Mouse (Mus musculus): Measurements from ENCODE around the gene Ajuba. TPM values are rescaled to one million over a fixed set of nuclear protein-coding genes. Genes with fewer than 3 reads are reported as not detected.
"Not testable (repeated sequence)": the region's sequence is repeated elsewhere in the genome, so short reads cannot be mapped to it uniquely, and the experiment has no call there.

Ajuba gene
- 10 to 100 TPM; 10.2 to 10.7 TPM for total RNA-seq (2021)
- long read RNA-seq, experiment 1, transcript Ajuba-201 (8 exons, 3,397 nt): major isoform, 17 of 18 reads
- long read RNA-seq, experiment 1, partial matches to known transcripts: 0 of 18 reads
- long read RNA-seq, experiment 1, other reads (novel, unspliced or antisense): 1 of 18 reads
- long read RNA-seq, experiment 2, transcript Ajuba-201 (8 exons, 3,397 nt): major isoform, 22 of 24 reads
- long read RNA-seq, experiment 2, partial matches to known transcripts: 0 of 24 reads
- long read RNA-seq, experiment 2, other reads (novel, unspliced or antisense): 2 of 24 reads

DNA sequence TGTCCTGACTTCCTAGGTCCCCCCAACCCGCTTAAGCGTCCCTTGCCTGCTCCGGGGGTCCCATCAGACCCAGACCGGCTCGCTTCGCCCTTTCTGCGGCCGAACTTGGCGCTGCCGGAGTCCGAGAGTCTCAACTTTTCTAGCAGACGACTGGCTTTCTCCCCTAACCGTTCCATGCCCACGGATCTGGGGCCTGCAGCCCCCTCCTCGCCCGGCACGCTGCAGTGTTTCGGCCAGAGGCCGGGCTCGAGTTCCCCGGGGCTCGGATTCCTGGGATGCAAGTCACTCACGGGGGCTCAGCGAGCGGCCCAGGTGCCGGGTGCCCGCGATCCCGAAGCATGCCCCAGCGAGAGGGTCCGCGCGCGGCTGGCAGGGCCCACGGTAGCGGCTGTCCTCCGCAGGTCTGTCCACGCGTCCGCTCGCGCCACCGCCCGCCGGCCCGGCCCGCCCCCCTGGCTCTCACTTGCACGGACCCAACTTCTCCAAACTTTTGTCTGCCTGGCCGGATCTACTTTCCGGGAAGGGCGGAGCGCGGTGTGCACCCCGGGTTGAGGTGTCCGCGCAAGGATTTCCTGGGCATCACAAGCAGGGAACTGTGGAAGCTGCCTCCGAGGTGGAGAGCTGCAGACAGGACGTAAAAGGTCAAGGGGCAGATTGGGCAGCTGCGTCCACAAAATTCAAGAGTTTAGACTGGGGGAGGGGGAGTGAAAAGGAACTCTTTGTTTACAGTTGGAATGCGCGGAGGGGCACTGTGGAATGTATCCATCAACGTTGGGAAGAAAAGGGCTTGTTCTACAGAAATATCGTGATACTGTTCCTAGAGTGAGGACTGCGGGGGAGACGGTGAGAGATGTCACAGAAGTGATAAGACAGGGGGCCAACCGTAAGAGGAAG lies at the start of gene Ajuba:
Gene Ajuba (minus strand): TSS at position 470 of the 894 bp plus-strand sequence.
- intact Hi-C loops (cut with DNase I): loop anchor here (5.0 kb wide), 2 partner anchors 50 to 350 kb away; no protein-coding TSS in a partner anchor

DNA sequence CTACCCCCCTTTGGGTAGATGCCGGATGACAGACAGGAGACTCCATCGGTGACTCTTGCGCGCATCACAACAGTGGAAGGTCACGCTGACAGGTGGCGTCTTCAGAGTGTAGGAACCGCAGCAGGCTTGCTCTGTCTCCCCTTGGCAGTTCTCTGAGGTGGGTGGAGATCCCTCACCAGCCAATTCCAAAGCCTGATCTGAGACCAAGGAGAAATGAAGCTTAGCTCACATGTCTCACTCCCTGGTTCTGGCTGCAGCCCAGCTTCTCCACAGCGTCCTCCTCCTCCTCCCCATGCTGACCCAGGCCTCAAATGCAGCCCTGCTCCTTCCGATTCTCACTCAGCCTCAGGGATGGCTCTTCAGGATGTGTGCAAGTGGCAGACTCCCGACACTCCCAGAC lies 47.6 kb upstream of the Ajuba start:
- DNase-seq: no peak
- intact Hi-C loops (cut with DNase I): no loop called here

More for the DNA sequence above, at the start of gene Ajuba:
- DNase-seq: peak; percentile 89 to 90

DNA sequence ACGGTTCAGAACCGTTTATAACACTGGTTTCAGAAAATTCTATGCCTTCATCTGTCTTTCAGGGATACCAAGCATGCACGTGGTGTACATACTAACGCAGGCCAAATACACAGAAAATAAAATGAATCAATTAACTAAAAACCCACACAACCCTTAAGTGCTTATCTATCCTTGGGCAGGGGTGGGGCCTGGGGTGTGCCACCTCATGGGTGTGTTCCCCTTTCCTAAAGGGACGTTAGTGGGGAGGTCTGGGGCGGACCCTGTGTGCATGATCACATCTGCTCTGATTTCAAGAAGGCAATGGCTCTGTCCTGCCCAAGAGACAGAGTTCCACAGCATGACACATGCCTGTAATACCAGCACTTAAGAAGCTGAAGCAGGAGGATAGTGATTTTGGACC lies 46.0 kb upstream of the Ajuba start:
- intact Hi-C loops (cut with DNase I): no loop called here
- no peak for DNase-seq

DNA sequence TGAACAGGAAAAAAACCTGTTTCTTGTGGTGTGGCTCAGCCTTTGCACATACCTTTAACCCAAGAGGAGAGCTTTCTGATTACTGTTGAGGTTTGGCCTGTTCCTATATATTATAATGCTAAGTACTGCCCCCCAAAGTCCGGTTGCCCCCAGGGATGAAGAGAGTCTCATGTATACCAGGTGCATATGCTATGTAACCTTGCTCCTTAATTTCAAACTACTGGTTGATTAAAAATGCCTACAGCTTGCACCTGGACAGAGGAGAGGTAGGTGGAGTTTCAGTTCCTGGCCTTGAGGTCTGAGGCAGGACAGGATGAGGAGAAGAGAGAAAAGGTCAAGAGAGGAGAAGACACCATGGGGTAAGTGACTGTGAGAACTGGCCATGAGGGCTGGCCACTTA lies 43.8 kb upstream of the Ajuba start, which contains the start of gene Psmb11:
Gene Psmb11 (plus strand): TSS at position 301 of the 400 bp plus-strand sequence.
- intact Hi-C loops (cut with DNase I): no loop called here
- no peak for DNase-seq

DNA sequence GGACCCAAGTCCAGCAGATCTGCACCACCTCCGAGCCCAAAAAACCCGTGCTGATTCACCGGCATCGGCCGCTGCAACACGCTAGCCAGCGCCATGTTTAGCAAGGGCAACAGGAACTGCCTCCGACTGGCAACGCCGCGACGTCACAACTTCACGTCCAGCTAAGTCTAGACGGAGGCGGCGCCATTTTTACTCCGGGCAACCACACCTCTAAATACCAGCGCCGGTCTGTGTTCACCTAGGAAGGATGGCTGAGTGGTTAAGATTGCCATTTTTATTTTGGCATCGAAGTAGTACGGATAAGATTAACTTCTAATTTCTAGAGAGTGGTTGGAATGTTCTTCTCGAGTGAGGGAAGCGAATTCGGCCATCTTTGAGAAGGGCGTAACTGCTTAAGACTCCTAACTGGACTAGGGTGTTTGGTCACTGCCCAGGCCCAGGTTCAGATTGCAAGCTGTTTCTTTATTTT lies 40.6 kb upstream of the Ajuba start, which contains the start of gene Psmb5:
Gene Psmb5 (minus strand): TSS at position 126 of the 469 bp plus-strand sequence.
- DNase-seq: peak; percentile 86 to 87
- intact Hi-C loops (cut with DNase I): no loop called here

DNA sequence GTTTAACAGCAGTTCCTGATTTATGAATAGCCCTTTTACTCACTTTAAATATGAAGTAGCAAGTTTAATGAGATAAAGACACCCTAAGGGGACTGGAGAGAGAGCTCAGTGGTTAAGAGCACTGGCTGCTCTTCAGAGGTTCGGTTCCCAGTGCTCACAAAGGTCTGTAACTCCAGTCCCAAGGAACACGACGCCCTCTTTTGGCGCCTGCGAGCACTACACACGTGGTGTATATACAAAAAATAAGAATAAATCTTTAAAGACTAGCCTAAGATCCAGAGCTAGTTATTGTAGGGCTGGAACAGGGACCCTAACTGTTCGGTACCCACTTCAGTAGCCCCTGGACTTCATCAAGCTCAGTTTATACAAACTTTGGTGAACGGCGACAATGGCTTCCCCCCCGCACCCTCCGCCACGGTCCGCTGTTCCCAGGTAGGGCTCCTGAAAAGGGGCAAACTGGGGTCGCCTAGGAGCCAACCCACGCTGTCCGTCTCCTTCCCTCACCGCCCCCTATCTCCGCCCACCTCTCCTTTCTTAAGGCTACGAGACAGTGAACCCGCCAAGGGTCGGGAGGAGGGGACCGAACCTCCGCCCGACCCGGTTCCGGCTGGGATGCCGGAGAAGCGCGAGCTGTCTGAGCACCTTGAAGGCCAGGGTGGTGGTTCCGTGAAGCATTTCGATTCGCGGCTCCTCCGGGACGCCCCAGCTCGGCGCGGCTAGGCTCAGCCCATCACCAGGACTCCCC lies 40.0 kb upstream of the Ajuba start:
- intact Hi-C loops (cut with DNase I): no loop called here
- no peak for DNase-seq

DNA sequence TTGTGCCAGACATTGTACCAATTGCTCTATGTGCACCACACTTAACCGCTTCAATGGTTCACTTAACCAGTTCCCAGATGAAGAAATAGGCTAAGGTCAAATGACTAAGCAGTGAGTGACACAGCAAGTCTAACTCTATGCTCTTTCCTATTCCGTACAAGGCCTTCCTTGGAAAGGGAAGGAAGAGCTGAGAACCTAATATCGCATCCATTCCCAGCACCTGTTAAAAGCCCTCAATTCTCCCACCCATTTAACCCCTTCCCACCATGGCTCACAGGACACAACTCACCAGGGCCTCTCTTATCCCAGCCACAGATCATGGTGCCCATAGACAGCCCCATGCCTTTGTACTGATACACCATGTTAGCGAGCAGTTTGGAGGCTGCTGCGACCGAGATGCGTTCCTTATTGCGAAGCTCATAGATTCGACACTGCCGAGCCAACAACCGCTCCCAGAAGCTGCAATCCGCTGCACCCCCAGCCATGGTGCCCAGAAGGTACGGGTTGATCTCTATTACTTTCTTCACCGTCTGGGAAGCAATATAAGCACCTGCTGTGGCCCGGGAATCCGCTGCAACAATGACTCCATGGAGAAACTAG lies 39.0 kb upstream of the Ajuba start:
- no peak for DNase-seq
- intact Hi-C loops (cut with DNase I): no loop called here

DNA sequence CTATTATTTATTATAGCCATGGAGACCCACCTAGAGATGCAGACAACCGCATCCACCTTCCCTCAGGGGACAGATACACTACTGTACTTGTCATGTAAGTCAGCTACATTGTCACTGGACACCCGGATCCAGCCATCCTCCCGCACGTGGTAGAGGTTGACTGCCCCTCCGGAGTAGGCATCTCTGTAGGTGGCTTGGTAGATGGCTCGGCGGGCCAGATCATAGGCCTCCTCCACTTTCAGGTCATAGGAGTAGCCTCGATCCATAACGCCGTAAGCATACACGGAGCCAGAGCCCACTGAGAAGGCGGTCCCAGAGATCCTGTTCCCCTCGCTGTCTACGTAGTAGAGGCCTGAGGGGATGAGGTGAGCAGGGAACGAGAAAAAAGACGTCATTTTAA lies 36.8 kb upstream of the Ajuba start:
- intact Hi-C loops (cut with DNase I); DNase-seq: not testable (repeated sequence)

DNA sequence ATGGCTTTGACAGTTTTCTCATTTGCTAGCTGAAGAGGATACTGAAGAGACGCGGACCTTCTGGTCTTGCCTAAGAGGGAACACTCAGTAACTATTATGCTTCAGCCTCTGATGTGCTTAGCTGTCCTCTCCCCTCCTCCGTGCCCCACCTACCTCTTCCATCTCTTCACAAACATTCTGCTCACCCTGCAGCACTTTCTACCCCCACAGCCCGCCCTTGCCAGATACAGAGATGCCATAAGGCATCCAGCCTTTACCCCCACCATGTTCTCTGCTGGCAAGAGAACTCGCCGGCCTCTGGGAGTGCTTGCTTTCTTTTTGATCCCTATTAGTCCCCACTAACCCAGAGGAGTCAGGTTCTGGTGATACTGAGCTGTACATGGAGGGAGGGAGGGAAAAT lies 33.3 kb upstream of the Ajuba start:
- DNase-seq: no peak
- intact Hi-C loops (cut with DNase I): no loop called here

DNA sequence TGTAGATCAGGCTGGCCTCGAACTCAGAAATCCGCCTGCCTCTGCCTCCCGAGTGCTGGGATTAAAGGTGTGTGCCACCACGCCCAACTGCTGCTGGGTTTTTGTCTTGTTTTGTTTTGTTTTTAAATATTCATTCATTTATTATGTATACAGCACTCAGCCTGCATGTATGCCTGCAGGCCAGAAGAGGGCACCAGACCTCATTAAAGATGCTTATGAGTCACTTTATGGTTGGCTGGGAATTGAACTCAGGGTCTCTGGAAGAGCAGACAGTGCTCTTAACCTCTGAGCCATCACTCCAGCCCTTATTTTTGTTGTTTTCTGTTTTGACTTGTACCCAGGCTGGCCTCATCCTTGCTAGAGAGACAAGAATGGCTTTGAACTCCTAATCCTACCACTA lies 32.6 kb upstream of the Ajuba start:
- intact Hi-C loops (cut with DNase I): loop anchor here (5.0 kb wide), 1 partner anchor 32 kb away; the partner anchor contains the start of genes Cdh24 and Gm17606
- peak in 1 of 2 experiments; percentile 37 for DNase-seq

DNA sequence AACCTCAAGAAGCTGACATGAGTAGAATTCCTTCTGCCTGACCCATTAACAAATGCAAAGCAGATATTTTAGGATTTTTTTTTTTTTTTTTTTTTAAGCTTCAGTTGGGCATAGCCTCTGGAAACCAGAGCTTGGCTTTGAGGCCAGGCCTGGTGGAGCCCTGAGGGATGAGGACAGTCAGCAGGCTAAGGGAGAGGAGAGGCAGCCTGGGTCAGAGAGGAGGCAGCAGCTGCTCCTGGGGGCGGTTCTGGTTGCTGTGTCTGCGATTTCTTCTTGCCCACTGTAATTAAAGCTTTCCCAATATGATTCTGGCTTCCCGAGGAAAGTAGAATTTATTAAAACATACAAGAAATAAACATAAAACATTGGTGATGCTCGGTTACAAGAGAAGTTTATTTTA lies 31.9 kb upstream of the Ajuba start:
- no peak for DNase-seq
- intact Hi-C loops (cut with DNase I): loop anchor here (5.0 kb wide), 1 partner anchor 33 kb away; the partner anchor contains the start of genes Cdh24 and Gm17606

DNA sequence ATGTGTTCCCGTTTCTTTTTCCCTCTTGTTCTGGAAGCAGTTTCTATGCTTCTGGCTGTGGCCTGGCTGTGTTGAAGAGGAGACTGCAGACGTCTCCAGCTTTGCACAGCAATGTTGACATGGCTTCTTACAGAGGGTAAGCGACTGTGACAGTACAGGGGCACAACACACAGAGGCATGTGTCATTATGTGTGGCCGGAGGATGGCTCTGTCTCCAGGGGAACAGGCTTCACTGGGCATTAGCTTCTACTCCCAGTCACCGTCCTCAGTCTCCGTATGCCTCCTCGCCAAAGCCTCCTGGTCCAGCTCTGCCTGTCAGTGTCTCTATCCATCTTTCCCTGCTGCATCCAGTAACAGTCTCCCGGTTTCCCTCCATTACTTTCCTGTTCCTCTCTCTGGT lies 29.9 kb upstream of the Ajuba start:
- DNase-seq: no peak
- intact Hi-C loops (cut with DNase I): loop anchor here (5.0 kb wide), 1 partner anchor 35 kb away; the partner anchor contains the start of genes Cdh24 and Gm17606

DNA sequence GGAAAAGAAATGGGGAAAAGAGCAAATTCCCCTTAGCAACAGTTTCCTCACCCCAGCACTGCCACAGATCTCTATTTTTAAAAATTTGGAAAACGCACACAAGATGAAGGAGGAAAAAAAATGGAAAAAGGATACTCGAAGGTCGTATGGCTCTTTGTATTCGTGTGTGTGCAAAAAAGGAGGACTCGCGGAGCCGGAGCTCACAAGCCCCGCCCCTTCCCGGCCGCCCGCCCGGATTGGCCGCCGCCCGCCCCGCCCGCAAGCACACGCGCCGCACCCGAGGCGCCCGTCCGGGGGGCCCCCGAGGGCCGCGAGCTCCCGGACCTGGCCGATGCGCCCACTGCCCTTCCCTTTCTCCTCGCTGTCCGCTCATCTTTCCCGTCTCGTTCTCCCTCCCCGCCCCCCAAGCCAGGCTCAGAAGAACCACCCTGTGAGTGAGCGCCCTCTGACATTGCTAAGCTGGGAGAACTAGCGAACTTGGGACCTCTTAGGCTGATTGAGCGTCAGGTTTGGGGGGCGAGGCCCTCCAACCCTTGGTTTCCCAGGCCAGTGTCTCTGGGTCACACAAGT lies 28.5 kb upstream of the Ajuba start, which contains the start of gene 4931414P19Rik:
Gene 4931414P19Rik (minus strand): TSS at position 242 of the 570 bp plus-strand sequence.
- peak; percentile 88 to 89 for DNase-seq
- intact Hi-C loops (cut with DNase I): loop anchor here (5.0 kb wide), 1 partner anchor 36 kb away; the partner anchor contains the start of genes Cdh24 and Gm17606

DNA sequence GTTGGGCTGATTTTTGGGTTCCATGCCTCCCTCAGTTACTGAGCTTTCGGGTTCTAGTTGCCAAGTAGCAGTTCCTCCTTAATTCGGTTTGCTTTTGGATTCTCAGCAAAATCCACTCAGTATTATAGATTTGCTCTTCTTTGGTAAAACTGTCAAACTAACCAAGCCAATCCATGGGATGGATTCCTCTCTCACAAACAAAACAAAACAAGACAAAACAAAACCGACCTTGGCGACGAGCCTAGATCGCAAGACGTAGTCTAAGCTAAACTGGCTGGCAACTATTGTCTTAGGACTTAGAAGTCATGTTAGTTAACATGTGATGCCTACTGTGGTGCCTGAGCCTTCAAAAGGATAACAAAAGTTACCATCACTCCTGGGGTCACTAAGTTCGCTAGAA lies 26.3 kb upstream of the Ajuba start:
- no peak for DNase-seq
- intact Hi-C loops (cut with DNase I): no loop called here

DNA sequence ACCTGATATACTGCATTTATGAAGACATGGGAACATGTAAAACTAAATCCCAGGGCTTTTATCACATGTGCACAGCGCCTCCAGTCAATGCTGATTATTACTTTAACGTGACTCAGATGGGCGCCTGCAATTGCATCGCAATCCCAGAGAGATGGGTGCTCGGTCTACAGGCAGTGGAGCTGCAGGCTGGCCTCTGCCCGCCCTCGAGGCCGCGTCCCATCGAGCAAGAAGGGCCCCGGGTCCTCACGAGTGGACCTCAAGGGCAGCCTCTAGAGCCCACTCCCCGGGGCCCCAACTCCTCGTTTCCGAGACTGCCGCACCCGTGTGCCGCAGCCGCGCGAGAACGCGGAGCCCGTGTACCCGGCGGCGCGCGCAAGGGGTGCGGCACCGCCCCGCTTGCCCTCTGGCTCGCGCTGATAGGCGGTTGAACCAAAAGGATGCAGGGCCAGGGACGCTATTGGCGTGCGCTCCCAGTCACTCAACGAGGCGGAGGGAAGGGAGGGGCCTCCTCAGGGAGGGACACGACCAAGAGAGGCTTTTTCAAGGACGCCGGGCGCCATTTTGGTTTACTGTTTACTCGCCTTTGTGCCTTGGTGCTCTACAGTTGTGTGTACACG lies 25.8 kb upstream of the Ajuba start:
- intact Hi-C loops (cut with DNase I): no loop called here
- peak; percentile 94 to 97 for DNase-seq

DNA sequence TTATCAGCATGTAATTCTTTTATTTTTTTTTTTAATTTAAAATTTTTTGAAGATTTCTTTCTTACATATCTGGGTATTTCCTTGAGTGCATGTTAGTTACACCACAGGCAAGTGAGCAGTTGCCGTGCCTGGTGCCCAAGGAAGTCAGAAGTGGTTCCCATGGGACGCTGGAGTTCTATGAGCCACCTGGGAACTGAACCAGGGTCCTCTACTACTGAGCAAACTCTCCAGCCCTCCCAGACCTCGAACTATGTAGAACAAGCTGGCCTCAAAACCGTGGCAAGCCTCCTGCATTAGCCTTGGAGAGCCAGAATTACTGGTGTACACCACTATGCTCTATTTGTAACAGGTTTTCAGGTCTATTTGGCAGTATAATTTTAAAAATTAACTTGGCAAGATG lies 25.3 kb upstream of the Ajuba start:
- DNase-seq: peak in 1 of 2 experiments; percentile 25
- intact Hi-C loops (cut with DNase I): no loop called here

DNA sequence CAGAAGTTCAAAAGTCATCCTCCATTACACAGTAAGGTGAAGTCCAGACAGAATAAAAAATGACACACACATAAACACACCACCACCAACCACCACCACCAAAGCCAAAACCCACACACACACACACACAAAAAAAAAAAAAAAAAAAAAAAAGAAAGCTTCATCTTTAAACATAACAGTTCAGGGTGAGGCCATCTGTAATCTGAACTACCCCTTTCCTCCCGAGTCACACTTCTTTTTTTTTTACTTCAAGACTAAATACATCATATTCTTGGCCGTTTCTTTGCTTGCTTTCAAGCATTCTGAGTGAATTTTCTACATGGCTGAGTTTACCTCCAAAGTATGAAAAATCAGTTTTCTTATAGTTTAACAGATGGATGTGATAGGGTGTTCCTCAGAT lies 24.2 kb upstream of the Ajuba start:
- no peak for DNase-seq
- intact Hi-C loops (cut with DNase I): no loop called here

DNA sequence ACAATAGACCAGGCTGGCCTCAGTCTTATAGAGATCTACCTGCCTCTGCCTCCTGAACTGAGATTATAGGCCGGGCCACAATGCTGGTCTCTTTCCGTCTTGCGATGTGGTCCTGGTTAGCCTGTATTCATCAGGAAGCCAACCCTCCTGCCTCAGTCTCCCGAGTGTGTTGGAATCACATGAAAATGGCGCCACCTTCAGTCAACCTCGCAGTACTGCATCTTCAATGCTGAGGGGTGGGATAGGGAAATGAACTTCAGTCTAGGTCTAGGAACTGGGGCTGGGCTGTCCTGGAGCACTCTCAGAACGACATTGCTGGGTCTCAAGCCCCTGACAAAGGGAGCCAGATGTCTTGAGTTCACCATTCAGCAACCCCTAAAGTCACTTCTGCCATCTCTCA lies 19.7 kb upstream of the Ajuba start:
- no peak for DNase-seq
- intact Hi-C loops (cut with DNase I): no loop called here
